Mouse (Mus musculus) spleen, postnatal 14 days (tissue): Measurements from ENCODE around the gene Rnf5.

Experiments
- DNase-seq, 2 experiments: peaks; one replicate each; pipeline ENCODE4 v3.0.0; 2021 to 2022; ENCODE audit warnings: low spot score in 2 of 2

The Rnf5 gene

DNA sequence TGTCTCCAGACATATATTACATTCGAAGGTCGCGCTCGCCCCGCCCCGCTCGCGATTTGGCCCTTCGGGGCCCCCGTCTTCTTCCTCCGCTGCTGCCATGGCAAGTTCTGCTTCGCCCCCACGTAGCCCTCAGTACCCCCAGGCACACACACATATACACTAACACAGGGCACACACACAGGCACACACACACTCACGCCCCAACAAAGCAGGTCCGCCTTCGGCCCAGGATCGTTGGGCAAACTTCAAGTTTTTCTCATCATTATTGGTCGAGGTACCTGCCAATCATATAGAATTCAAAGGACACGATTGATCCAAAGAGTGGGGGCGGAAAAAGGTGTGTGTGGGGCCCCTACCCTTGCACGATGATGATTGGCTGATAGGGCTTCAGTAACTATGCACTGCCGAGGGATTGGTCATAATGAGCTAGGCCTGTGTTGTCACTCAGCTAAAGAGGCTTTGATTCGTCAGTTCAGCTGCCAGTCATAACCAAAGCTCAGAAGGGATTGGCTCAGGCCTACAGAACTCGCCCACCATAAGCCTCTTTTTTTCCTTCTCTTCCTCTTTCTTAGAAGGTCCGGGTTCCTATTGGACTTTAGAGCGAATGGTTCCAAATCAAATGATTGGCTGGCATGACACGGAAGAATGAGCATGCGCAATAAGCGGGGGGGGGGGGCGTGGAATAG, at the start of gene Rnf5:
Gene Rnf5 (minus strand): TSS at position 316 of the 686 bp plus-strand sequence.
- peak; percentile 89 to 97 for DNase-seq

DNA sequence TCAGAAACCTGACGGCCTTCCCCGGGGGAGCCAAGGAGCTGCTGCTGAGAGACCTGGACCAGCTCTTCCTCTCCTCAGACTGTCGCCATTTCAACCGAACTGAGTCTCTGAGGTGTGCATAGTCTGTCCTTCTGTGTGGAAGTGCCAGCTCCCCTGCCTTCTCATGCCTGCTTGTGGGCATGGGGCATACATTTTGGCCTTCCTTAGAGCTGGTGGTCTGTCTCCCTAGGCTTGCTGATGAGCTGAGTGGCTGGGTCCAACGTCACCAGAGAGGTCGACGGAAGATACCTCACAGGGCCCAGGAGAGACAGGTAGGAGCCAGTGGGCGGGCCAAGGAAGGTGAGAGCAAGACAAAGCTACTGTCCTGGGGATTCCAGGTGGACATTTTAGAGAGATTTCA, 49.5 kb upstream of the Rnf5 start:
- no peak for DNase-seq

DNA sequence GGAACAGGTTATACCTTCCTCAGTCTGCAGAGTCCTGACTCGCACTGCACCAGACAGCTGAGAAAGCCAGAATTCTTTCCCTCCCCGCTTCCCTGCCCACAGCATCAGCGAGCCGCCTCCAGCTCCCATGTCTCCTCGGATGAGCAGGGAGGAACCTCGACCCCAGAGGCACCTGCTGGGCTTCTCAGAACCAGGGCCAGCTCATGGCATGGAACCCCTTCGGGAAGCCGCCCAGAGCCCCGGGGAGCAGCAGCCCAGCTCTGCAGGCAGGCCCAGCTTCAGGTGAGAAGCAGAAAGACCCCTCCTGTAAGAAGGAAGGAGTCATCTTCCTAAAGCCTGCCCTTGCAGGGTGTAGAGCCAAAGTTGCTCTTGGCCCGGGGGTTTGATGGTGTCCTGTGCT, 49.1 kb upstream of the Rnf5 start:
- DNase-seq, result no peak

DNA sequence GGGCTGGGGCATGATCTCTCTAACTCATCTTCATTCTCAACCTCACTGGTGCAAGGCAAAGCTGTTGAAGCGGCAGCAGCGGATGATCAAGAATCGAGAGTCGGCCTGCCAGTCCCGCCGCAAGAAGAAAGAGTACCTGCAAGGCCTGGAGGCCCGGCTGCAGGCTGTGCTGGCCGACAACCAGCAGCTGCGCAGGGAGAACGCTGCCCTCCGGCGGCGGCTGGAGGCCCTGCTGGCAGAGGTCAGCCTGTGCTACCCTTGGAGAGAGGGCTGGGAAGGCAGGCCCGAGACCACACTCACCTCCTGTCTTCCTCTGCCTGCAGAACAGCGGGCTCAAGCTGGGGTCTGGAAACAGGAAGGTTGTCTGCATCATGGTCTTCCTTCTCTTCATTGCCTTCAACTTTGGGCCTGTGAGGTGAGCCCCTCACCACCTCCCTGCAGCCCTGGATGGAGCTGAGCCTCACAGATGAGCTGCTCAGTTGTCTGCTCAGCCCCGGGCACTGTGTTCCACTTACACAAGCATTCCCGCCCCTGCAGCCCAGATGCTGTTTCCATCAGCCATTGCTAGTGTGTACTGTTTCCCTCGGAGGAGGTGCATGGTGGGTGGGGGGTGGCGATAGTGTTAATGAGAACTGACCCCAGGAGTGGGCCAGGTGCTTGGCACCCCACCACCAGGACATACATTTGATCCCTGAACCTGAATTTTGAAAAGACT, 48.2 kb upstream of the Rnf5 start:
- DNase-seq, result peak in 1 of 2 experiments; percentile 45

DNA sequence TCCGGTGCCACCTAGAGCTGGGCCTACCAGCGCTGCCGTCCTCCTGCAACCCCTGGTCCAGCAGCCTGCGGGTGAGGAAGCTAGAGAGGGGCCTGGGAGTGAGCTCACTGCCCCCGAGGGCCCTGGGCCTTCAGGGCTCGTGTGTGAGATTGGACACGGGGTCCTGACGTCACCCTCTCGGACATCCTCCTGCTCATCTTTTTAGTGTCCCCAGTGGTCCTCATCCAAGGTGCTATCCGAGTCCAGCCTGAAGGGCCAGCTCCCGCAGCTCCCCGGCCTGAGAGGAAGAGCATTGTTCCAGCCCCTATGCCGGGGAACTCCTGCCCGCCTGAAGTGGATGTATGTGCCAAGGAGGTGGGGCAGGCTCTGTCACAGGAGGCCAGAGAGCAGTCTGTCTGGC, 47.3 kb upstream of the Rnf5 start:
- no peak for DNase-seq

DNA sequence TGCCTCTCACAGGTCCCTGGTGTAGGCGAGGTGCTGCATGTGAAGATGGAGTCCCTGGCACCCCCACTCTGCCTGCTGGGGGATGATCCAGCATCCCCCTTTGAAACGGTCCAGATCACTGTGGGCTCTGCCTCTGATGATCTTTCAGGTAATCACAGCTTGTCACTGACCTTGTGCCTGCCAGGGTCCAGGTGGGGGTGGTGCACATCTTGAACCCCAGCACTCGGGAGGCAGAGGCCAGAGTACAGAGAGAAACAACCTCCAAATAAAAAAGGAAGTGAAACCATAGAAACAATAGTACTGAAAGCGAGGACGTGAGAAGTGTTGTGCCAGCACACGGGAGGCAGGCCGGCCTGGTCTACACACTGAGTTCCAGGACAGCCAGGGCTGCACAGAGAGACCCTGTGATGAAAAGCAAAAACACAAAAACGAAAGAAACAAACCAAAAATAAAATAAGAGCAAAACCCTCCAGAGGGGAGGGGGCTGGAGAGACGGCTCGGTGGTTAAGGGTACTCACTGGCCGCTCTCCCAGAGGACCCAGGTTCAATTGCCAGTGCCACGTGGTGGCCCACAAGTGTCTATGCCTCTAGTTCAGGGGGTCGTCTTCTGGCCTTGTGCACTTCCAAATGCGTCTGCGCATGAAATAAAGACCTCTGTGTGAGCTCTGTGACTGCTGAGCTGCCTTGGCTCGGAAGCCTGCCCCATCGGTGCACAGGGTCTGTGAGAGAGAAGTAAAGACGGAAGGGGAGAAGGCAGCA, 45.8 kb upstream of the Rnf5 start:
- no peak for DNase-seq

DNA sequence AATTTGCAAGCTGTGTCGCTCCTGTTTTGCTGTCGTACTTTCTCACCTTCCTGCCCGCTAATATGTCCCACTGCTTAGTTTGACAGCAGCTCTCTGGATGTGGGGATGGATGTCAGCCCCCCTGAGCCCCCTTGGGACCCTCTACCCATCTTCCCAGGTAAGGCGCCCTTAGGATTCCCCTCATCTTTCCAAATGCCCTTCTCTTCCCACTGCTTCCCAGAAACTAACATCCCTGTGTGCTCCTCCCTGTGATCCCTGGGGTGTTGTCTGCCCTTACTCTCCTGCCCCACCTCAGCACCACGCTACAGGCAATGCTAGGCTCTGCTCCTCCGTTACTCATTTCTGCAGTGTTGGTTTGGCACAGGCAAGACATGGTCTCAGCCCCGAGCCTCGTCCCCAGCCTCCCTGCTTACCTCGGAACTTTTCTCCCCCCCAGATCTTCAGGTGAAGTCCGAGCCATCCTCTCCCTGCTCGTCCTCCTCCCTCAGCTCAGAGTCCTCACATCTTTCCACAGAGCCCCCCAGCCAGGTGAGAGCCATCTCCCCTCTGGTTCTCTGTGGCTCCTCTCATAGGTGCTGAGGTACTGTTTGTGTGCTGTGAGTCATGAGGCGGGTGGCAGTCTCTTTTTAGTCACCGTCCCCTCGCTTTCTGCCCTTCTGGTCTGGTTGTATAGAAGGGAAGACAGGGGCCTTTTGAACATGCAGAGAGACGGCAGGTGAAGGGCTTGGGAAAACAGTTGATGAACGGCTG, 44.8 kb upstream of the Rnf5 start:
- no peak for DNase-seq

DNA sequence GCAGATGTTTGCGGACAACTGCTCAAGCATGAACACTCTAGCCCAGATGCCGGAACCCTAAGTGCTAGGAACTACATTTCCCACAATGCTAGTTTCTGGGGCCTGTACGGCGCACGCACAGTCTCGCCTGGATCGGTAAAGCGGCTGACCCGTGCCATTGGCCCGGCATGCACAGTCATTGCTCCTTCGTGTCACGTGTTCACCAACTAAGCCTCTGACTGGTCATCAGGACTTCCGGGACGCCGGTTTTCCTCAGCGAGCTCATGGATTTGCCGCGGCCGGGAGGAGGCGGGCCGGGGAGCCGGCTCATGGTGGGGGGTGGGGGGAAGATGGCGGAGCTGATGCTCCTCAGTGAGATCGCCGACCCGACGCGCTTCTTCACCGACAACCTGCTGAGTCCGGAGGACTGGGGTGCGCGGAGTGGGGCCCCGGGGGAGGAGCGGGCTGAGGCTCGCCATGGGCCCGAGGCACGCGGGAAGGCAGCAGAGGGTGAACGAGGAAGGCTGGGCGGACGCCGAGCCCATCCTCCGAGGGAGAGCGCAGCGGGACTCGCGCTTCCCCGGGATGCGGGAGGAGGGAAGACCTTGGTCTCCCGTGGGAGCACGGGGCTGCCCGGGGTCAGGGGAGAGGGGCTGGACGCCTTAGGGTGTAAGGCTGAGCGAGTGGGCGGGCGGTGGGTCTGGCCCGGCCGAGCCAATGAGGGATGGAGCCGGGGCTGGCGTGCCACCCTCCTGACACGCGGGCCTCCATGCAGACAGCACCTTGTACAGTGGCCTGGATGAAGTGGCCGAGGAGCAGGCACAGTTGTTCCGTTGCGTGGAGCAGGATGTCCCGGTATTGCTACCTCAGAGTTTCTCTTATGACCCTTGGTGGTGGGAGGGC, 43.7 kb upstream of the Rnf5 start, which contains the start of gene Atf6b:
Gene Atf6b (plus strand): TSS at position 241 of the 882 bp plus-strand sequence.
- peak; percentile 84 to 87 for DNase-seq

DNA sequence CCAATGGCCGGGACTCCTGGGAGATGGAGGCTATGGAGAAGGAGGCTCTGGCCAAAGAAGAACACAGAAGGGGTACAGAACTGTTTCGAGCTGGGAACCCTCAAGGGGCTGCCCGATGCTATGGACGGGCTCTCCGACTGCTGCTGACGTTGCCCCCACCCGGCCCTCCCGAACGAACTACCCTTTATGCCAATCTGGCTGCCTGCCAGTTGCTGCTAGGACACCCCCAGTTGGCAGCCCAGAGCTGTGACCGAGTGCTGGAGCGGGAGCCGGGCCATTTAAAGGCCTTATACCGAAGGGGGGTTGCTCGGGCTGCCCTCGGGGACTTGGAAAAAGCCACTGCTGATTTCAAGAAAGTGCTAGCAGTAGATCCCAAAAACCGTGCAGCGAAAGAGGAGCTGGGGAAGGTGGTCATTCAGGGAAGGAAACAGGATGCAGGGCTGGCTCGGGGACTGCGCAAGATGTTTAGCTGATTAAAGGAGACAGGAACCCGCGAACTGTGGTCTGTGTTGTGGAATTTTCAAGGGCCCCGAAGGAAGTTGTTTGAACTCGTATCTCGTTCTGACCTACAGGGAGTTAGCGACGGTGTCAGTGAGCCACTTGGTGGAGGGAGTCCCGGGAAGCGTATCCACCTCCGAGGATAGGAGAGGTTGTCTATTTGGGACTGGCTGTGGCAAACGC, 42.5 kb upstream of the Rnf5 start:
- DNase-seq, result no peak

DNA sequence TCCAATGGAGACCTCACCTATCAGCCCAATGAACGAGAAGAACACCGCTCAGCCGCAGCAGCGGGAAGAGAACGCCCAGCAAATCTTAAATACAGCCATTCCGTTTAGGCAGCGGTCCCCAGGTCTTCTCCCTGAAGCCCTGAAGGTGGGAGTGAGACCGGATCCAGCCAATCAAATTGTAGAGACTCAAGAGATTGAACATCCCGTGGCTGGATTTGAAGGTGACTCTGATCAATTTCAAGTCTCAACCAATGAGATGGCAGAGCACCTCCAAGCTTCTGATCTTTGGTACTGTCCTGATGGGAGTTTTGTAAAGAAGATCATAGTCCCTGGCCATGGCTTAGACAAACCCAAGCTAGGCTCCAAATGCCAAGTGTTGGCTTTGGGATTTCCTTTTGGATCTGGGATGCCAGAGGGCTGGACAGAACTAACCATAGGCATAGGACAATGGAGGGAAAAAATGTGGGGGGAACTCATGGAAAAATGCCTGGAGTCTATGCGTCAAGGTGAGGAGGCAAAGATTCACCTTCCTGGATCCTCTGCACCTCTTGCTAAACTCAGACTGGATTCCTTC, 41.9 kb upstream of the Rnf5 start:
- no peak for DNase-seq

DNA sequence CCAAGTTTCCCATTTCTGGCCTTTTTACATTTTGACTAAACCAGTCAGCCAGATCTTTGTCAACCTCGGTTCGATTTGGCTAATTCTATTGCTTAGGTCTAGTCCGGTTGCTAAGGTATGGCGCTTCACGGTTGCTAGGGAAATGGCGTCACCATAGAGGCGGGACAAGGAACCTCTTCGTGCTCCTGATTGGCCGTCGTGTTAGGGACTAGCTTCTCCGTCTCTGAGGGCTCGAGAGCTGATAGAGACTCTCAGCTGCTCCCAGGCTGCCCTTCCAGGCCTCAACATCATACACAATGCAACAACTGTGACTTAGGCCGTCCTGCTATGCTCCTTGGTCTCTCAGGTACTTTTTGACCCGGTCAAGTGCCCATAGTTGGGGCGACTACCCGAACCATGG, 41.1 kb upstream of the Rnf5 start, which contains the start of gene Fkbpl:
Gene Fkbpl (plus strand): TSS at position 157 of the 400 bp plus-strand sequence.
- DNase-seq, result peak; percentile 82 to 93

DNA sequence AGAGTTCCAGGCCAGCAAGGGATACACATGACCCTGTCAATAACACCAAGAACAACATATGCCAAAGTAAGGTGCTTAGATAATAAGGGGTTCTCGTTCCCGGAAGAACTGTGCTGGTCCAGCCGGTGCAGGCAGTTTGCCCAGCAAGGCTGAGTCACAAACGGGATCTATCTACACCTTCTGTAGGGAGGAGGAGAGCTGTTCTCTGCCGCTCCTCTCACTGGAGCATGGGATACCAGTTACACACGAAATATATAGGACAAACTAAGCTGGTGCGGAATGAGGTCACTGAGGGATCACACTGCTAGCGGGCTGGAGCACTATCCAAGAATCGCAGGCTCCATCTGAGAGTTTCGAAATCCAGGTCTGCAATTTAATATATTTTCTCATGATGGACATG, 40.5 kb upstream of the Rnf5 start:
- no peak for DNase-seq

DNA sequence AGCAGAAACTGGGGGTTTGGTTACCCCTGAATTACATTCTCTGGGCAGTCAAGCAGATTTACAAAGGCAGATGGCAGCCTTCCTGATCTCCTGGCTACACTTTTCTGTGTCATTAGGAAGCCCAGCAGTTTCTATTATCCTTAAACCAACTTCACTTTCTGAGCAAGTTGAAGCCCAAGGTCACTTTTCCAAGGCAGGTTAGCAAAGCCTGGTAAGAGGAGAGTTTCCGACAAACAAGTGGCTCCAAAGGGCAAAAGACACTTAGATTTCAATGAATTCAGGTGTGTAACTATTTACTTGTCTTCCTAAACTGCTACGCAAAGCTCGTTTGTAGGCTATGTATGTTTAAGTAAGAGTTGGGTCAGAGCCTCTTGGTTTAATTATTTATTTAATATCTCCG, 39.9 kb upstream of the Rnf5 start:
- no peak for DNase-seq

DNA sequence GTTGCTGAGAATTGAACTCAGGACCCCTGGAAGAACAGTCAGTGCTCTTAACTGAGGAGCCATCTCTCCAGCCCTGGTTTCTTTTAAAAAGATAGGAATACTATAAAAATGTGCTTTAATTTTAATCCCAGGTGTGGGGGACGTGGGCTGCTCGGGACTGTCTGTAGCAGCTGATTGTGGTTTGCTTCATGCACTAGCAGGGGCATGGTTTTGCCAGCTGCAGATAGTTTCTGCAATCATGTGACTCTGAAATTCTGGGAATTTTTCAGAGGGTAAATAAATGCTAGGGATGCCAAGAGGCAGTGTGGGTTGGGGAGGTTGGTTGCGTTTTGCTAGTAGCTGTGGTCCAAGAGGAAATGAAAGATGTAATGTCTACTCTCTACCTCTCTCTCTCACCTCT, 38.5 kb upstream of the Rnf5 start:
- no peak for DNase-seq

DNA sequence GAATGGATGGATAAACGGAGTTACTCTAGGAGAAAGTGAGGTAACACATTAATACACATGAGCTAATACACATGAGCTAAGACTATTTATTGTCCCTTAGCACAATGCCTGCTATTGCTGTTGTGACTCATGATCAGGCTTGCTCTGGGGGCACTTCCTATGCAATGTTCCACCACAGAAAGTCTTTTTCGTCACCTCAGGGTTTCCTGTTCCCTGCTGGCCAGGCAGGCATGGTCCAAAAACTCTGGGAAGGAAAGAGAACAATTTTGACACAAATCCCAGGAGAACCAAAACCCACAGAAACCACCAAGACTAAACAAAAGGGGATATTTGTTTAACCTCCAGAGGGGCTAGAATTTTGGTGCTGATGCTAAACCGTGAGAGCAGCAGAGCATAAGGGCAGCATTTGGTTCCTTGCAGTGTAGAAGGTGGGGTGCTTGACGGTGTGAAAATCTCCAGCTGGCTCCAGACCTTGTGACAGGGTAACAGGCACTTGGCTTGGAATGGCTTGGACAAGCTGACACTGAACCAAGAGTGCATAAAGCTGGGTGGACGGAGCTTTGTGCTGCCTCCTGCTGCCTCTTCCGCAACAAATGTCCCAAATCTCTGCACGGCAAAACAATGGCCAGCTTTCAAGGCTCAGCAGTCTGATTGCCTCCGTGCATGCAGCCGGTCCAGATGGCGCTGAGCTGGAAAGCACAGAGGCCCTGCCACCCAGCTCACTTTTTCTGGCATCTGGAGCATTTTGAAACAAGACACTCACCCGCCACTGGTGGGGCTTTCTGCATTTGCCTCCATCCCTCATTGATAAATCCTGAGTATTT, 37.5 kb upstream of the Rnf5 start:
- DNase-seq, result no peak

DNA sequence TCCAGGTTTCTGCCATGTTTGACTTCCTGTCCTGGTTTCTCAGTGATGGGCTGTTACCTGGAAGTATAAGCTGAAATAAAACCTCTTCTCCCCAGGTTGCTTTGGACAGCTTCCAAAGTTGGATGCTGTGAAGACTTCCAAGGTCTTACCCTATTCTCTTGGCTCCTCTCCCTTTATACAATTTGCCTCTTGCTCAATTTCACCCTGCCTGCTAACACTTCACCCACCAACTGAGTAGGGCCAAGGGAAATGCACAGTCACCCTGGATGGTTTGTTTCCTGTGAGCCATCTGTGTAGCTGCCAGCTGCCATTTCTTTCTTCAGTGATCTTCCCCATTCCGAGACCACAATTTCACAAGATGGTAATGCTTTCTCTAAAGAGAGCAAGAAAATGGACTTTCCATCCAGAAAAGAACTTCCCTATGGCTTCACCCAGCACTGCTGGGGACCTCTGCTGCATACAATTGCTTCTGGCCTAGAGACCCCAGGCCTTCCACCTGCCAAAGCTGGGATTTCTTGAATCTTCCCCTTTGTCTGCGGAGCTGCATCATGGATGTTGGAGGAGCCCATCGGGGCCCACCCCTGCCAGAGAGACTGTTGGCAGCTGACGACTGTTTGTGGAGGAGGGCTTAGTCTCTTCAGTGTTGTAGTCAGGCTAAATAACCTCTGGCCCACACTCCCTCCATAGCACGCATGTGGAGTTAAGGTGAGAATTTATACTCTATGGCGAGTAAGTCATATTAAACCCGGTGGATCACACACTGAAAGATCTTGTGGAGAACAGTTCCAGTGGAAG, 36.2 kb upstream of the Rnf5 start:
- no peak for DNase-seq

DNA sequence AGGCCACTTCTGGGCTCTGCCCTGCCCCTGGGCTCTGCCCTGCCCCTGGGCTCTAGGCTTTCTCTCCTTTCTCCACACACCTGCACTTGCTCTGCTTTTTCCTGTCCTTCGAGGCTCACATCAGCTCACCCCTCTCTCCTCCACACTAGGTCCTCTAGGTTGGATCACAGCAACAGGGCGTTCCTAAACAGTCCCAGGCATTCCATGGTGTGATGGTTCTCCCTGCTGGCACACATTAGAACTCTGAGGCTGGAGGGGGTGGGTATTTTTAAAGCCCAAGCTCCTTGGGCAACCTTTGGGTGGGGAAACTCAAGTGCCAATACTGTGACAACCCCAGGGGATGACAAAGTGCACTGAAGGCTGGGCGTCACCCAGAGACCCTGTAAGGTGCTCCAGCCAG, 34.0 kb upstream of the Rnf5 start:
- DNase-seq, result no peak

DNA sequence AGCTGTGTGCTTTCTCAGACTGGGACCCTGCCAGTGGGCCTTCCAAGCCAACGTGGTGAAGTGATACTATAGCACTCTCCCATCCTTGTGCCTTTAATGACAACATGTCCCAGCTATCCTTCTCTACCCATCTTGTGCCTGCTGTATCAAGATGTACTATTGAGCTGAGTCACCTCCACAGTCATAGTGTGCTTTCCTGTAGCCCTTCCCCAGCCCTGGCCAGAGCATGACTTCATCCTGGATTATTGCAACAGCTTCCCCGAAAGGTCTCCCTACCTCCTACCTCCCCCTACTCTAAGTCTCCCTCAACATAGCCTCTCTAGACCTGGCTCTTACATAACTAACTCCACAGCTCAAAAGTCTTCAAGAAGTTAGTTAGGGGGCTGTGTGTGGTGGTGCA, 32.2 kb upstream of the Rnf5 start:
- DNase-seq, result no peak
